Mouse (Mus musculus): Measurements from ENCODE around the gene Zfp459. TPM values are rescaled to one million over a fixed set of nuclear protein-coding genes. Genes with fewer than 3 reads are reported as not detected.

Gene Zfp459
- total RNA-seq (2023): 3.3 TPM

DNA sequence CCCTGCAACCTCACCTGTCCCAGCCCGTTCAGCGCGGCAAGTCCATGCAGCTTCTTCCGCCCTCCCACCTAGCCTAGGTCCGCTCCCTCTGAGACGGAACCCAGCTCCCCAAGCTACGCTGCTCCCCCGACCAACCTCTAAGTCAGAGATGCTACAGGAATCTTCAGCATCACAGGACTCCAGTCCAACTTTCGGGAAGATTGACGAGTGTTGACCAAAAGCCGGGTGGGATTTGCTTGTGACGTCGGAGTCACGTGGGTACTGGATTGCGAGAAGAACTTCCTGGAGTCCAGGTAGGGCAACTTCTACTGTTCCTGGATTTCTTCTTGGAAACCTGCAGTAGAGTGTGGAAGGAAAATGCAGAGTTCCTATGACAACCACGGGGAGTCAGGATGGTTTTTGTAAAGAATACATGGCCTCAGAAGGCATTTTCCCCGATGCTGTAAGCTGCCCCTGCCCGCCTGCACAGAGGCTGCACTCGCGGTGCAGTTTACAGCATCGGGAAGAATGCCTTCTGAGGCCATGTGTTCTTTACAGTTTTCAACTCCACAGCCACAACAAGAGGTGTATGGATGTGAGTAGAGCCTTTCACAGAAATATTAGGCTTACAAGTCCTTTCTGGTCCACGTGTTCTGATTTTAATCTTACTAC, at the start of gene Zfp459:
TSS of gene Zfp459 (minus strand) at position 212 of the 651 bp plus-strand sequence.

GRCm38 (mm10) chr13:67451172-67452020, 30.2 kb upstream of the Zfp459 start, which contains the start of gene Zfp874a:
TSS of gene Zfp874a (minus strand) at chr13:67451624.

DNA sequence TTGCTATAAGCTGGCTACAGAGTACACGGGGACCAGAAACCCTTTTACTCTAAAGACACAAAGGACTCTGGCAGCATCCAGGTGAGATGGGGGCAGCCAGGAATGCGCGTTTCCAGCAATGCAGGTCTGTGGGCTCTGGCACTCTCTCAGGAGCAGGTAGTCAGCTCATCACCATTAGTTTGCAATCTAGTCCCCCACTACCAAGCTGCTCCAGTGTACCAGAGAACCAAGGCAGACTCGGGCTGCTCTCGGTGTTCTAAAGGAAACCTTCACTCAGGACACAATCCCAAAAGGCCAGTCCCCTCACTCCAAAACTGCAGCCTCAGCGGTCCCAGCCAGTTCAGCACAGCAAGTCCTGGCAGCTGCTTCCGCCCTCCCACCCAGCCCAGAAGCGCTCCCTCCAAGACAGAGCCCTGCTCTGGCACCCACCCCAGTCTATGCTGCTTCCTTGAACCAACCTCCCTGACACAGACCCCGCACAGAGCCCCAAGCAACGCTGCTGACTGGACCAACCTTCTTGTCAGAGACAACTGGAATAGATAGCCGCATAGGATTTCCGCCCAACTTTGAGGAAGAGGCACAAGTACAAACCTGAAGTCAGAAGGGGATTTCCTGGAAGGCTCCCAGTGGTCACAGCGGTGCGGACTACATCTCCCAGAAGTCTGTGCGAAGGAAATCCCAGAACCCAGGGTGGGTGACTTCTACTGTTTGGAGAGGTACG, 21.9 kb downstream of the Zfp459 start, which contains the start of gene Zfp429:
TSS of gene Zfp429 (minus strand) at position 637 of the 721 bp plus-strand sequence.

DNA sequence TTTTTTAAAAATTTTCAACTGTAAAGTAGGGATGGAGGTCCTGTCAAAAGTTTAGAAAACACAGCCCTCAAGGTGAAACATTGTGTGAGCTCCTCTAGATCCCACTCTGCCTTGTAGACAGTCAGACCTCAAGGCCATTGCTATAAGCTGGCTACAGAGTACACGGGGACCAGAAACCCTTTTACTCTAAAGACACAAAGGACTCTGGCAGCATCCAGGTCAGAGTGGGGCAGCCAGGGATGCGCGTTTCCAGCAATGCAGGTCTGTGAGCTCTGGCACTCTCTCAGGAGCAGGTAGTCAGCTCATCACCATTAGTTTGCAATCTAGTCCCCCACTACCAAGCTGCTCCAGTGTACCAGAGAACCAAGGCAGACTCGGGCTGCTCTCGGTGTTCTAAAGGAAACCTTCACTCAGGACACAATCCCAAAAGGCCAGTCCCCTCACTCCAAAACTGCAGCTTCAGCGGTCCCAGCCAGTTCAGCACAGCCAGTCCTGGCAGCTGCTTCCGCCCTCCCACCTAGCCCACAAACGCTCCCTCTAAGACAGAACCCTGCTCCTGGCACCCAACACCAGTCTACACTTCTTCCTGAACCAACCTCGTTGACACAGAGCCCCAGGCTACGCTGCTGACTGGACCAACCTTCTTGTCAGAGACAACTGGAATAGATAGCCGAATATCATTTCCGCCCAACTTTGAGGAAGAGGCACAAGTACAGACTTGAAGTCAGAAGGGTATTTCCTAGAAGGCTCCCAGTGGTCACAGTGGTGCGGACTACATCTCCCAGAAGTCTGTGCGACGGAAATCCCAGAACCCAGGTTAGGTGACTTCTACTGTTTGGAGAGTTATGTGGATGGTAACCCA, 45.9 kb downstream of the Zfp459 start, which contains the start of the genes Gm28041 and Zfp456:
TSS of gene Gm28041 (minus strand) at position 684 of the 862 bp plus-strand sequence.
TSS of gene Zfp456 (minus strand) at position 761 of the 862 bp plus-strand sequence.

GRCm38 (mm10) chr13:67360131-67360744, 61.0 kb downstream of the Zfp459 start, which contains the start of the genes Gm28044 and Zfp953:
TSS of gene Gm28044 (minus strand) at chr13:67360536.
TSS of gene Zfp953 (minus strand) at chr13:67360605.

Other genes starting within 250 kb of the Zfp459 start
- 8.6 TPM for gene Rsl1, start 248.2 kb downstream of the Zfp459 start, total RNA-seq (2023)
- gene Zfp455, start 226.9 kb downstream of the Zfp459 start, total RNA-seq (2023): 1.3 TPM
- gene Zfp458, start 143.0 kb downstream of the Zfp459 start, total RNA-seq (2023): 2.2 TPM
- 1.4 TPM for gene Zfp457, start 114.9 kb downstream of the Zfp459 start, total RNA-seq (2023)
- gene Zfp595, start 88.8 kb downstream of the Zfp459 start, total RNA-seq (2023): 12.2 TPM
- gene Gm28044, start 60.9 kb downstream of the Zfp459 start, total RNA-seq (2023): not detected
- gene Zfp953, start 60.8 kb downstream of the Zfp459 start, total RNA-seq (2023): 9.0 TPM
- gene Gm28041, start 45.7 kb downstream of the Zfp459 start, total RNA-seq (2023): 3.4 TPM
- 7.4 TPM for gene Zfp456, start 45.6 kb downstream of the Zfp459 start, total RNA-seq (2023)
- 19.0 TPM for gene Zfp429, start 21.6 kb downstream of the Zfp459 start, total RNA-seq (2023)
- 14.4 TPM for gene Zfp874a, start 30.2 kb upstream of the Zfp459 start, total RNA-seq (2023)
- gene Zfp874b, start 62.8 kb upstream of the Zfp459 start, total RNA-seq (2023): 25.2 TPM
- gene Zfp58, start 79.1 kb upstream of the Zfp459 start, total RNA-seq (2023): 13.9 TPM
- gene Gm26965, start 104.7 kb upstream of the Zfp459 start, total RNA-seq (2023): not detected
- 21.2 TPM for gene Zfp87, start 104.8 kb upstream of the Zfp459 start, total RNA-seq (2023)
- 12.6 TPM for gene Zfp748, start 132.4 kb upstream of the Zfp459 start, total RNA-seq (2023)
- gene Zfp729b, start 188.3 kb upstream of the Zfp459 start, total RNA-seq (2023): 19.2 TPM
- gene Gm49345, start 216.4 kb upstream of the Zfp459 start, total RNA-seq (2023): not detected
- gene Zfp729a, start 216.4 kb upstream of the Zfp459 start, total RNA-seq (2023): 10.6 TPM

Measured in CD8-positive naive resting alpha-beta T cell, adult 57 days (primary cell).